Mouse (Mus musculus) T-cell, adult 2 months (primary cell): ENCODE data around the gene Eif2b3.

ENCODE experiments used
- DNase-seq: peaks from one replicate; pipeline ENCODE4 v3.0.0; 2022; ENCODE audit warnings: low spot score

Eif2b3 gene

GRCm38 (mm10) chr4:117019206-117020134 lies at the start of gene Eif2b3:
Gene Eif2b3, plus strand, starts transcription at chr4:117019402.
- peak; percentile 93 for DNase-seq

GRCm38 (mm10) chr4:116976503-116976902 lies 42.7 kb upstream of the Eif2b3 start:
- DNase-seq = no peak

- no peak for DNase-seq
These were observed 33.5 kb upstream of the Eif2b3 start for GRCm38 (mm10) chr4:116985681-116986080.

- DNase-seq = peak; percentile 57
These were observed 32.6 kb upstream of the Eif2b3 start for GRCm38 (mm10) chr4:116986400-116987121.

- no peak for DNase-seq
These were observed 32.1 kb upstream of the Eif2b3 start for GRCm38 (mm10) chr4:116987122-116987456.

GRCm38 (mm10) chr4:116989731-116990130 lies 29.5 kb upstream of the Eif2b3 start:
- DNase-seq = no peak

GRCm38 (mm10) chr4:116991366-116991765 lies 27.8 kb upstream of the Eif2b3 start:
- peak; percentile 70 for DNase-seq

- DNase-seq = peak; percentile 95
These were observed 25.3 kb upstream of the Eif2b3 start, which contains the start of gene Urod for GRCm38 (mm10) chr4:116993672-116994621. Gene Urod, minus strand, starts transcription at chr4:116994413.

- DNase-seq = peak; percentile 40
These were observed 23.9 kb upstream of the Eif2b3 start, which contains the start of gene Hectd3 for GRCm38 (mm10) chr4:116995131-116995797. Gene Hectd3, plus strand, starts transcription at chr4:116995317.

GRCm38 (mm10) chr4:116995798-116996135 lies 23.4 kb upstream of the Eif2b3 start:
- DNase-seq = no peak

GRCm38 (mm10) chr4:116999513-117000154 lies 19.6 kb upstream of the Eif2b3 start:
- DNase-seq = no peak

GRCm38 (mm10) chr4:117001957-117002356 lies 17.2 kb upstream of the Eif2b3 start:
- DNase-seq = no peak

GRCm38 (mm10) chr4:117002543-117003521 lies 16.4 kb upstream of the Eif2b3 start:
- no peak for DNase-seq

GRCm38 (mm10) chr4:117004649-117005048 lies 14.6 kb upstream of the Eif2b3 start:
- DNase-seq = no peak

- DNase-seq = no peak
These were observed 13.4 kb upstream of the Eif2b3 start for GRCm38 (mm10) chr4:117005611-117006400.

GRCm38 (mm10) chr4:117007058-117007457 lies 12.1 kb upstream of the Eif2b3 start:
- no peak for DNase-seq

GRCm38 (mm10) chr4:117010231-117010630 lies 9.0 kb upstream of the Eif2b3 start:
- DNase-seq = no peak

- no peak for DNase-seq
These were observed 5.6 kb upstream of the Eif2b3 start for GRCm38 (mm10) chr4:117013596-117013995.

GRCm38 (mm10) chr4:117014901-117015415 lies 4.2 kb upstream of the Eif2b3 start:
- DNase-seq = no peak
